Mouse (Mus musculus) retina, postnatal 1 day (tissue): Measurements from ENCODE around the gene Ifit1bl1.
"Not testable (repeated sequence)": the region's sequence is repeated elsewhere in the genome, so short reads cannot be mapped to it uniquely, and the experiment has no call there.

Source experiments
- DNase-seq: peaks from one replicate; pipeline ENCODE4 v3.0.0-alpha.2; 2012

Ifit1bl1 gene

GRCm38 (mm10) chr19:34587898-34588692 lies 13.7 kb downstream of the Ifit1bl1 start:
- DNase-seq = not testable (repeated sequence)

GRCm38 (mm10) chr19:34585740-34586458 lies 15.9 kb downstream of the Ifit1bl1 start:
- DNase-seq = not testable (repeated sequence)

- not testable (repeated sequence) for DNase-seq
These were observed 18.5 kb downstream of the Ifit1bl1 start, which contains the start of gene Ifit3 for GRCm38 (mm10) chr19:34583126-34583766. Ifit3 (plus strand) TSS chr19:34583531.

- DNase-seq = not testable (repeated sequence)
These were observed 19.1 kb downstream of the Ifit1bl1 start for GRCm38 (mm10) chr19:34582696-34583095.

GRCm38 (mm10) chr19:34577121-34577520 lies 24.6 kb downstream of the Ifit1bl1 start:
- no peak for DNase-seq

GRCm38 (mm10) chr19:34573650-34574049 lies 28.1 kb downstream of the Ifit1bl1 start:
- no peak for DNase-seq

GRCm38 (mm10) chr19:34571080-34571479 lies 30.7 kb downstream of the Ifit1bl1 start:
- DNase-seq = no peak

GRCm38 (mm10) chr19:34569896-34570476 lies 31.8 kb downstream of the Ifit1bl1 start:
- DNase-seq = no peak

- no peak for DNase-seq
These were observed 32.5 kb downstream of the Ifit1bl1 start for GRCm38 (mm10) chr19:34568988-34569895.

GRCm38 (mm10) chr19:34566178-34566784 lies 35.5 kb downstream of the Ifit1bl1 start:
- no peak for DNase-seq

GRCm38 (mm10) chr19:34562556-34562955 lies 39.2 kb downstream of the Ifit1bl1 start:
- no peak for DNase-seq

- no peak for DNase-seq
These were observed 45.1 kb downstream of the Ifit1bl1 start for GRCm38 (mm10) chr19:34556621-34557020.

GRCm38 (mm10) chr19:34554061-34554460 lies 47.7 kb downstream of the Ifit1bl1 start:
- no peak for DNase-seq

- no peak for DNase-seq
These were observed 48.2 kb downstream of the Ifit1bl1 start for GRCm38 (mm10) chr19:34553522-34553921.

GRCm38 (mm10) chr19:34553021-34553420 lies 48.7 kb downstream of the Ifit1bl1 start:
- DNase-seq = no peak

- no peak for DNase-seq
These were observed 49.8 kb downstream of the Ifit1bl1 start for GRCm38 (mm10) chr19:34551981-34552380.

- DNase-seq = peak; percentile 91
These were observed 51.1 kb downstream of the Ifit1bl1 start, which contains the start of gene Ifit2 for GRCm38 (mm10) chr19:34550534-34551223. Ifit2 (plus strand) TSS chr19:34550694.

- DNase-seq = no peak
These were observed 51.6 kb downstream of the Ifit1bl1 start for GRCm38 (mm10) chr19:34550205-34550533.

- peak; percentile 82 for DNase-seq
These were observed 53.8 kb downstream of the Ifit1bl1 start for GRCm38 (mm10) chr19:34547976-34548375.

- no peak for DNase-seq
These were observed 55.5 kb downstream of the Ifit1bl1 start for GRCm38 (mm10) chr19:34546211-34546610.
